Mouse (Mus musculus): ENCODE measurements at regions not wholly inside any gene's neighbourhood (a gene's known extent, or its start where the extent isn't known, plus 50 kb on each side); places are given as distances from the start of the nearest gene placed in this dataset.
A peak's percentile ranks its signal among the peaks of the same experiment; 100 is the strongest.
"Not testable (repeated sequence)": the region's sequence is repeated elsewhere in the genome, so short reads cannot be mapped to it uniquely, and the experiment has no call there.

DNA sequence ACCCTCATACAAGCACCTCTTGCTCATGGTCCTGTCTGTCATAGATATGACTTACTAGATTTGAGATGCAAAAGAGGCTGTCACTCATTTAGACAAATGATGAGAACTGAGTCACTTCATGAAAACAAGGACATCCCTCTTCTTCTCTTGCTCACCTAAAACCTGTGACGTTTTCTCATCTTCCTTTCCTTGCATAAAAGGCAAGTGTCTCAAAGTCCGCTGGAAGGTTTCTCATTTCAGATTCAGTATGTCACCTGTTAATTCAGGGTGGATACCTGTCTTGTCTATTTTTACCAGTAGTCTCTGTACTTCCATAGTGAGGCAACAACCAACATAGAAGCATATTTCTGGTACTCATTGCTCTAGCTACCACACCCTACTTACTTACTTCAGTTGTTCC lies 325.6 kb downstream of the Car8 start:
- no peak for DNase-seq

- no peak for DNase-seq
Measured at GRCm38 (mm10) chr4:7912675-7913074, 326.2 kb downstream of the Car8 start.

DNA sequence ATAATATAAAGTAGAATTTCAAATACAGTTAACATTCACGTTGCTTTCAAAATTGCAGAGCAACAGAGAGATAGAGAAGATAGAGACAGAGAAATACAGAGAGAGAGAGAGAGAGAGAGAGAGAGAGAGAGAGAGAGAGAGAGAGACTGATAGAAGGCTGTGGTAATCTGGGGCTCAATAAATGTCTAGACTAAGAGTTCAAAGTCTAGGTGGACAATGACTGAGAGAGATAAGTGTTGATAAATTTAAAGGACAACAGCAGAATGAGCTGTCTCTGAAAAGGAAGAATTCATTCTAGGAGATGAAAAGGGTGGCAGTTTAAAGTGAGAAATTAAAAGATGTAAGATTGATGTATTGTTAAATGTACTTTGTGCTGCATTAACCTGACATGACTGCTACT lies 335.7 kb downstream of the Car8 start:
- DNase-seq, result no peak

- DNase-seq, result no peak
Measured at GRCm38 (mm10) chr4:7894914-7895313, 343.9 kb downstream of the Car8 start.

GRCm38 (mm10) chr4:7891128-7891527 lies 347.7 kb downstream of the Car8 start:
- DNase-seq, result no peak

GRCm38 (mm10) chr4:7854518-7854917 lies 384.3 kb downstream of the Car8 start:
- DNase-seq, result no peak

DNA sequence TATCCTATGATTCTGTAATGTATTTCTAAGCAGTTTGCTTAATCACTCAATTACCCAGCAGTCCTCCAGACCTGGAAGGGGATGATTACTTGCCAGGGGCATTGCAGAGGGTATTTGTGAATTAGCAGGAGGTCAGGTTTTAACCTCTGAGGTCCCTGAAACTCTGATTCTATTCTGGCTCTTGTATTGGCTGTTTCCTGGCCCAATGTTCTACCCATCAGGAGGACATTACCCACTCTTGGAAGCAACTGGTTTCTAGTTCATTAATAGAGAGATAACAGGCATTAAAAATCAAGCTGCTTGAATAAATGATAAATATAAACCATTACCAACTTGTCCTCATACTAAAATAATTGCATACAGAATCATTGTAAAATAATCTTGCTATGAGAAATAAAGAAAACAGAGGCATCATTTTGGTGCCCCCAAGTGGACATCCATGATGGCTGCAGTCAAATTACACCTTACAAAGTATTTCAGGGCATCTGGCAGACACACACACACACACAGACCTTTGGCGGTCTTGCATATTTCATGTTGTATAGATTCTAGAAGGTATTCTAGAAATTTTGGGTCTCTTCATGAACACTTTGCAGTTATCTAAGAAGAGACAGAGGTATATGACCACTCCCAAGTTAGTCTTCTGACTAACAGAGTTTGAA lies 385.6 kb downstream of the Car8 start:
- peak; percentile 39 for DNase-seq

- peak; percentile 53 for DNase-seq
Measured at GRCm38 (mm10) chr4:7852006-7852615, 386.7 kb downstream of the Car8 start.

- no peak for DNase-seq
Measured at GRCm38 (mm10) chr4:7847411-7847810, 391.4 kb downstream of the Car8 start.

DNA sequence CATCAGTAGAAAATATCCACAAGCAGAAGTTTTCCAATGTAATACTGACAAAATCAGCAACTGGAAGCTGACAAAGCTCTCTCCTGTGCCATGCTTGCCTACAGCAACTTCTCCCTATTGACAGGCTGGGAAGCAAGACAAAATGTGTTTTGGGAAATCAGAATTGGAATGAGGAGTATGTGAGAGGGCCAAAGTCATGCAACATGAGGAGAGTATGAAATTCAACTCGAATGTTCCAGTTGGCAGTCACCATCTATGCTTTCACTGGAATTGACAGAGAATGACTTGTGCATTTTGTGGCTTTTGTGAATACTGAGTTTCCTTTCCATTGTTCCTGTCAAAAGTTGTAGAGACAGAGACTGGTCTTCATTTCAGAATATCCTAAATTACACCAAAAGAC lies 409.7 kb downstream of the Car8 start:
- DNase-seq, result no peak

DNA sequence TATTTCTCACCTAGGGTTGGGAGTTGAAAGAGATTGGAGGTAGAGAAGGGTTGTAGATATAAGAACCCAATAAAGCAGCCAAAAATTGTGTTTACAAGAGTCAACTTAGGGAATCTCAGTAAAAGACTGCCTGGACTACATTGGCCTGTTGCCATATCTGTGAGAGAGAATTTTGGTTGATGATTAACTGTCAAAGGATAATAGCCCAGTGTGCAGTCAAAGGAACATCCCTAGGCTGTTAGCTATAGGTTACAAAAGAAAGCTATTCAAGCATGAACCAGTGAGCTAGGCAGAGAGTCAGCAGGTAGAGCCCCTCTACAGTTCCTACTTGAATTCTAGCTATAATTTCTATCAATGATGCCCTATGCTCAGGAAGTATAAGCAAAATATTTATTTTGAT lies 419.0 kb downstream of the Car8 start:
- DNase-seq, result no peak

DNA sequence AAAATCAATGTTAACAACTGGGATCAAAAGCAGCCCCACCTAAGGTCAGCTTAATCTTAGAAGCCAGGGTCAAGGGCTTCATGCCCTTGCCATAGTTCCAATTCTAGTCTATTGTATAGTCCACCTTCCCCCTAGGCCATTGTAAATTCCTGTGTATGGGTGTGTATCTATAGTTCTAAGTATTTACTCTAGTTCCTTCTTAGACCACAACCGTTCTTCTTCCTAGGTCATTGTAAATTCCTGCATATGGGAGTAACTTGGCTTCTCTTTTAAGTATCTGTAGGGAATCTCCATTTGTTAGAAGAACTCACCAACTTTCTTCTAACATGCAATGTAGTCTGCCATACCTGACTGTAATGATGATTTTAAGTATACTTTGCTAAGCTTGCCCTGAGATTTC lies 461.1 kb downstream of the Car8 start:
- not testable (repeated sequence) for DNase-seq

GRCm38 (mm10) chr4:7755473-7755872 lies 483.4 kb downstream of the Car8 start:
- DNase-seq, result no peak

DNA sequence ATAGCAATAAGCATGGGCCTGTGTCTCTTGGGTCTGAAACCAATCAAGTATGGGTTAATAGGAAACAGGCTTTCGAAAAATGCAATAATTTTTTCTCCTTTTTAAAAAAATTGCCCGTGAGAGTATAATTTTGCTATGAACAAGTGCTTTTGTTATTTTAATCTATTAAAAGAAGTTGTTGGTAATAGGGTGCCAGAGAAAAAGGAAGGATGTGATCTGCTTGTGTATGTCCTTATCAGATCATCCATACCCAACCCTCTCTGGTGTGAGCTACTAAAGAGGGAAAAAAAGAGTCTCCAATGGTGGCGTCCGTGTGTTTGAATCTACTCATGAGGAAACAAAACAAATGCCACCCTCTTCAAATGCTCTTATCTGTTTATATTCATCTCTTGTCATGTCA lies 484.9 kb downstream of the Car8 start:
- DNase-seq, result no peak

- DNase-seq, result no peak
Measured at GRCm38 (mm10) chr4:7751208-7751607, 487.6 kb downstream of the Car8 start.

GRCm38 (mm10) chr4:7722893-7723292 lies 515.9 kb downstream of the Car8 start:
- no peak for DNase-seq

- DNase-seq, result no peak
Measured at GRCm38 (mm10) chr4:7688516-7688915, 550.3 kb downstream of the Car8 start.

DNA sequence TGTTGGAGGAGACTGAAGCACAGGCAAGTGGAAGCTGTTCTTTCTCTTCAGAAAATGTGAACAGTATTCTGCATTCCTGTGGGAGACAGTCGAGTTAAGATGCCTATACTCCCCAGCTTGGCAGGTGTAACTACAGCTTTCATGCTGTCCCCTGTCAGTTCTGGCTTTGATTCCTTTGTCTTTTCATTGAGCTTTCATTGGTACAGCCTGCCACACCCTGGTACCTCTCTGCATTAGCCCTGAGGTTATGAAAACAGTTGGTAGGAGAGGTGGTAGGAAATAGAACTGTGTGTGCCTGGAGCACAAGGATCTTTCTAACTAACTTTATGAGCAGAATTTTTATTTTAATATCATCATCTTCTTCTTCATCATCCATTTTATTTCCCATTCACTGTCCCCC lies 551.6 kb downstream of the Car8 start:
- no peak for DNase-seq

DNA sequence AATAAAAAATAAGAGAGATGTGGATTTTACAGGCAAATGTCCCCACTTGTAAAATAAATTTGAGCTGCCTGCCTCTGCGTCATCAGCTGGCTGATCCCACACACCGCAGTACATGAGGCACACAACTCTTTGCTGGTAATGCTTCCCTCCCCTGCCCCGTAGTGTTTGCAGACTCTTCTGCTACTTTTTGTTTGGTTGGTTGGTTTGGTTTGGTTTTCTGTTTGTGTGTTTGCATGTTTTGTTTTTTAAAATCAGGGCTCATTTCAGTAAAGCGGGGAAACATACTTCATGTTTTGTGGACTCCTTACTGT lies 568.1 kb downstream of the Car8 start:
- DNase-seq, result peak; percentile 19

GRCm38 (mm10) chr4:7669992-7670794 lies 568.6 kb downstream of the Car8 start:
- DNase-seq, result no peak

- no peak for DNase-seq
Measured at GRCm38 (mm10) chr4:7666935-7667594, 571.8 kb downstream of the Car8 start.

GRCm38 (mm10) chr4:7642878-7643590 lies 595.8 kb downstream of the Car8 start:
- DNase-seq, result peak; percentile 9

Data from right cerebral cortex, adult 18-20 months (tissue).